Mouse (Mus musculus) heart, embryonic 16.5 days (tissue): ENCODE data around the gene Zkscan6. TPM values are rescaled to one million over a fixed set of nuclear protein-coding genes. Genes with fewer than 3 reads are reported as not detected.

Source experiments
- ATAC-seq: fragments of 200-750 bp; cut with Nextera tagmentation; replicated peaks from 2 replicates; pipeline ENCODE4 v1.8.0; 2017; ENCODE audit warnings: moderate number of reproducible peaks; ENCODE audit not compliant: insufficient read depth, low FRiP score; ENCODE audit errors: extremely low read depth
- H3K27ac ChIP-seq: fragments of 300-500 bp; sonication (generic); 2 replicates; pipeline ENCODE4 v1.5.1; 2014; ENCODE audit warnings: mild to moderate bottlenecking, low read length, control low read depth, moderate library complexity
- H3K27me3 ChIP-seq: fragments of 300-500 bp; sonication (generic); 2 replicates; pipeline ENCODE4 v1.6.1; 2014; ENCODE audit warnings: low read length, mixed read lengths; ENCODE audit not compliant: control insufficient read depth, insufficient read depth
- H3K36me3 ChIP-seq: fragments of 300-500 bp; sonication (generic); 2 replicates; pipeline ENCODE4 v1.6.1; 2014; ENCODE audit not compliant: control insufficient read depth, insufficient read depth
- H3K4me1 ChIP-seq: fragments of 300-500 bp; sonication (generic); 2 replicates; pipeline ENCODE4 v1.6.1; 2014; ENCODE audit warnings: low read length, mixed read lengths; ENCODE audit not compliant: control insufficient read depth, insufficient read depth
- H3K4me2 ChIP-seq: fragments of 300-500 bp; sonication (generic); 2 replicates; pipeline ENCODE4 v1.6.1; 2014; ENCODE audit warnings: low read depth, mild to moderate bottlenecking, control low read depth, low read length
- H3K4me3 ChIP-seq: fragments of 300-500 bp; sonication (generic); 2 replicates; pipeline ENCODE4 v1.5.1; 2014; ENCODE audit warnings: mild to moderate bottlenecking, control low read depth, low read length
- H3K9ac ChIP-seq: fragments of 300-500 bp; sonication (generic); 2 replicates; pipeline ENCODE4 v1.6.1; 2014; ENCODE audit warnings: low read length, control low read depth
- H3K9me3 ChIP-seq: fragments of 300-500 bp; sonication (generic); replicated peaks from 2 replicates; pipeline ENCODE4 v1.6.1; 2016; ENCODE audit warnings: low read length; ENCODE audit not compliant: control insufficient read depth
- WGBS: fragments of 180-500 bp; shearing (Covaris S2); extraction: QIAGEN DNeasy Blood & Tissue Kit; methylation state at CpG from one replicate; pipeline ENCODE4 v1.1.7; 2014; 5-methylcytosine and 5-hydroxymethylcytosine counted together
- polyA plus RNA-seq: library from polyadenylated mRNA; unstranded; fragments of >200 nt; fragmentation: Nextera tagmentation; extraction: Ambion mirVana; gene quantifications from 2 replicates; pipeline ENCODE4 v1.2.1, GENCODE M21; 2015

Gene Zkscan6
- polyA plus RNA-seq, 1 experiment from 2014 or later = 12.8 TPM

GRCm38 (mm10) chr11:65824556-65824955 lies 17.6 kb downstream of the Zkscan6 start:
- Histone ChIP-seq H3K4me3 (no peak overlapping the region), H3K36me3 (peaks cover 39% of the 10 kb centered on the region)
- WGBS = 85% methylated on average over 3 of the region's 3 CpGs

GRCm38 (mm10) chr11:65838999-65839398 lies 32.0 kb downstream of the Zkscan6 start:
- 50% methylated on average over 8 of the region's 8 CpGs for WGBS
- H3K36me3 ChIP-seq = no peaks in the 10 kb centered on the region
- 0 out of 2 replicates have a peak, but pooled peaks cover 3% of the 10 kb centered on the region for H3K4me1 ChIP-seq
- no peak overlapping the region for H3K27ac ChIP-seq
- no peaks in the 10 kb centered on the region for H3K9me3 ChIP-seq
- no peak overlapping the region for H3K4me2 ChIP-seq
- no peak overlapping the region for H3K9ac ChIP-seq
- H3K4me3 ChIP-seq = no peak overlapping the region
- no peaks in the 10 kb centered on the region for H3K27me3 ChIP-seq
- ATAC-seq = no peak

More at GRCm38 (mm10) chr11:65824556-65824955, 17.6 kb downstream of the Zkscan6 start:
- H3K27ac ChIP-seq = no peak overlapping the region
- H3K9me3 ChIP-seq = no peaks in the 10 kb centered on the region
- no peak overlapping the region for H3K4me2 ChIP-seq
- H3K9ac ChIP-seq = no peak overlapping the region
- H3K27me3 ChIP-seq = no peaks in the 10 kb centered on the region
- no peaks in the 10 kb centered on the region for H3K4me1 ChIP-seq
- no peak for ATAC-seq

- ATAC-seq = no peak
- H3K9me3 ChIP-seq = no peaks in the 10 kb centered on the region
- no peak overlapping the region for H3K4me2 ChIP-seq
- WGBS = 42% methylated on average over 5 of the region's 5 CpGs
- no peak overlapping the region for H3K4me3 ChIP-seq
- H3K9ac ChIP-seq = no peak overlapping the region
- H3K36me3 ChIP-seq = no peaks in the 10 kb centered on the region
- no peak overlapping the region for H3K27ac ChIP-seq
- H3K4me1 ChIP-seq = no peaks in the 10 kb centered on the region
- H3K27me3 ChIP-seq = no peaks in the 10 kb centered on the region
Observed at GRCm38 (mm10) chr11:65846446-65846845, 39.5 kb downstream of the Zkscan6 start.

DNA sequence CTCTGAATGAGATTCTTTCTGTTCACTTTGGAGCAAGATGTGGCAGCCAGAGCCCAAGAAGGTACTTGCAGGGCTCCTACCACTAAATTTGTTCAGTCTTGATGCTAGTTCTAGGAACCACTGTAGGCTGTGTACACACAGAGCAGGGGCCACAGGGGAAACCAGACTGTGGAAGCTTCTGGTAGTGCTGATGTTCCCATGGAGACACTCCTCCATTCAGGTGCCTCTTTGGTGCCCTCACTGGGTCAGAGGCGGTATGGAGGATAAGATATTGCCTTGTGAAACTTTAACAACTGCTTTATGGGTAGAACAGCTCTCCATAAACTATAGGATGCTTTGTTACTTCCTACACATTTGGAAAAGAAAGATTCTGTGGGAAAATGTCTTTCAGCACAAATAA lies 45.1 kb downstream of the Zkscan6 start:
- H3K36me3 ChIP-seq = no peaks in the 10 kb centered on the region
- ATAC-seq = no peak
- 11% methylated on average over 1 of the region's 1 CpGs for WGBS
- H3K27me3 ChIP-seq = no peaks in the 10 kb centered on the region
- no peaks in the 10 kb centered on the region for H3K9me3 ChIP-seq
- no peak overlapping the region for H3K27ac ChIP-seq
- H3K4me3 ChIP-seq = no peak overlapping the region
- H3K9ac ChIP-seq = no peak overlapping the region
- H3K4me1 ChIP-seq = no peaks in the 10 kb centered on the region
- H3K4me2 ChIP-seq = no peak overlapping the region

DNA sequence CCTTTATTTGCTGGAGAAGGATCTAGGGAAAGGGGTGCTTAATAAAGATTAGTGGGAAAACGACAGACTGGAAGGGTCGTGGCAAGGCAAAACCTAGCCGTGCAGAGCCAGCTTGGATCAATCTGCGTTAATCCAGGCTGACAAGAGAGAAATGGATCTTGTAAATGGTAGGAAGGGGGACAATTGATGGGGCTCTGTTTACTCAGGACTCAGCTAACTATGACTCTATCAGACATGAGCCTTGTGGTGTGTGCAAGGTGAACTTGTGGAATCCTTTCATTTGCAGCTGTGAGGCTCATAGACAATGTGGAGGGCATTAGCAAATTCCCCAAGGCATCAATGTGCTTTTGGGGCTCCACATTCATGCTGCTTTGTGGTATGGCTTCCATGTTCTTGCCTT lies 54.5 kb downstream of the Zkscan6 start:
- H3K9me3 ChIP-seq = no peaks in the 10 kb centered on the region
- no peak overlapping the region for H3K4me2 ChIP-seq
- ATAC-seq = no peak
- no peak overlapping the region for H3K4me3 ChIP-seq
- no peaks in the 10 kb centered on the region for H3K36me3 ChIP-seq
- WGBS = 56% methylated on average over 4 of the region's 4 CpGs
- no peak overlapping the region for H3K9ac ChIP-seq
- H3K4me1 ChIP-seq = no peaks in the 10 kb centered on the region
- no peak overlapping the region for H3K27ac ChIP-seq
- H3K27me3 ChIP-seq = no peaks in the 10 kb centered on the region

DNA sequence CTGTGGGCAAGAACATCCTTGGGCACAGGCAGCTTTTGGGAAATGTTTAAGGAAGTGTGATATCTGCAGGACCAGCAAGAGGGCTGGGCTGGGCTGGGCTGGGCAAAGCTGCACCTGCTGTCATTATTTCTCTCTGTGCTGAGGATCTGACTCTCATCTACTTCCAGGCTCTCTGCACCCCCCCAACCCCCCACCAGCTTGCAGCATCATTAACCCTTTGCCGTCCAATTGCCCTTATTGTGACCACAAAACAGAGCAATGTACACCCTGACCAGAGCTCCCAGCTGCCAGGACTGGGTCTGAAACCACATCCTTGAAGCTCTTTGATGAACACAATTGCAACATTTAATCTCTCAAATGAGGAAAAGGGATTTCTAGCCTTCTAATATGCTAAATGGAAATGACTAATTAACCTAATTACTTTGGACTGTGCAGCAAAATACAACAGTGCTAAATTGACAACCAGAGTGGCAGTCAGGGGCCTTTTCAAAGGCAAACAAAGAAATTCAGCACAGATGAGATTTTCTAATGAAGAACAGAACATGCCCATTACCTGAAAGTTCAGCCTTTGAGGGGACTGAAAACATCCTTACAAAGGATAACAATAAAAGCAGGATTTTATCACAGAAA lies 70.3 kb downstream of the Zkscan6 start:
- 64% methylated on average over 1 of the region's 1 CpGs for WGBS
- no peak for ATAC-seq
- Histone ChIP-seq H3K4me1 (no peaks in the 10 kb centered on the region), H3K4me2 (no peak overlapping the region), H3K27me3 (no peaks in the 10 kb centered on the region), H3K9me3 (0 out of 2 replicates have a peak, but pooled peaks cover 3% of the 10 kb centered on the region), H3K9ac (no peak overlapping the region), H3K4me3 (no peak overlapping the region), H3K27ac (no peak overlapping the region), H3K36me3 (no peaks in the 10 kb centered on the region)

Other genes with a start within 250 kb of the Zkscan6 start
- gene Map2k4, start 18.9 kb upstream of the Zkscan6 start, polyA plus RNA-seq = 57.6 and 60.4 TPM in 2 replicates